Mouse (Mus musculus): ENCODE results near the gene Asna1.

GRCm38 (mm10) chr8:84997649-84998295 lies 27.3 kb downstream of the Asna1 start:
- TF ChIP-seq CTCF (conservative IDR thresholded peaks at IDR 0.05; ENCODE audit: insufficient read depth, insufficient read length, low read depth, low read length) (peak; percentile 97), POLR2A (IDR thresholded peaks at IDR 0.05; ENCODE audit: low read depth, low read length) (no peak)
